Mouse (Mus musculus) heart, postnatal 14 days (tissue): Measurements from ENCODE around the gene Glycam1. TPM values are rescaled to one million over a fixed set of nuclear protein-coding genes. Genes with fewer than 3 reads are reported as not detected.
A peak's percentile ranks its signal among the peaks of the same experiment; 100 is the strongest.

Source experiments
- DNase-seq, 2 experiments: peaks; one replicate each; pipeline ENCODE4 v3.0.0; 2021 to 2022
- intact Hi-C: fragments of 180-260 bp; cut with DNase I; formaldehyde crosslinking; loops from one replicate; pipeline ENCODE4 v1.15.1; 2025
- total RNA-seq, 2 experiments: library from RNA; stranded (reverse); gene quantifications; 2 replicates each; pipeline ENCODE4 v1.2.3; 2021

Glycam1 gene
- total RNA-seq, 2 experiments from 2014 or later = not detected

GRCm38 (mm10) chr15:103519386-103520378 lies 45.2 kb downstream of the Glycam1 start:
- no peak for DNase-seq
- intact Hi-C loops = no loop called here

DNA sequence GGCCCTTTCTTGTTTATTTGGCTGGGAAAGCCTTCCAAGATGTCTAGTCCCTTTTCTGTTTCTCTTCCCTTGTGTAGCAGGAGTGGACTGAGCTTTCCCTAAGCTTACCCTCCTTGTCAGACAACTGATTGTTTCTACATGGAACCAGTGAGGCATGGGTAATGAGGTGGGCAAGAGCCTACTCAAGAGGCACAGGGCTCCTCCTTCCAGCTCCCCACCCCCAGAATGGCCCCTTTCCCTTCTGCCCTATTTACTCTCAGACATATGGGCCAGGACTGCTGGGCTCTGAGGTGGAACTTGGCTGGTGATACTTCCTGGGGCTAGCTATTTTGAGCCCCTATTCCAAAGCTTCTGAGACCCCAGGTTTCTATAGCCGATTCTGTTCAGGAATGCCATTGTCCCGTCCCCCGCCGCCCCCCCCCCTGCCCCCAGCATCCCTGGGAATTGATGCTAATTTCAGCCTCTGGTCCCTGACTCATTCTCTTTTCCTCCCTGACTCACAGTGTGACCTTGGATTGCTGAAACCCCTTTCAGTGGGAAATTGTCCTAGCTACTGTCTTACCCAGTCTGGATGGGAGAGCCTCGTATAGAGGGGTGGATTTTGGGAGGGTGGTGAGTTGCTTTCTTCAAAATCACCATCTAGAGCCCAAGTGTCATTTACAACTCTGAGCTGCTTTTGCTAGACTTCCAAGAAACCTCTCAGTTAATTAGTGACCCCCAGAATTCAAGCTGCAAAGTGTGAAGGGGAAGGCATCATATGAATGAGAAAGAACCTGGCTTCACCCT lies 46.1 kb downstream of the Glycam1 start:
- DNase-seq = no peak
- intact Hi-C loops = no loop called here

- peak; percentile 14 to 24 for DNase-seq
- intact Hi-C loops = no loop called here
Measured at GRCm38 (mm10) chr15:103514914-103515313, 50.0 kb downstream of the Glycam1 start.

GRCm38 (mm10) chr15:103514119-103514518 lies 50.8 kb downstream of the Glycam1 start:
- DNase-seq = peak; percentile 67 to 74
- intact Hi-C loops = no loop called here

DNA sequence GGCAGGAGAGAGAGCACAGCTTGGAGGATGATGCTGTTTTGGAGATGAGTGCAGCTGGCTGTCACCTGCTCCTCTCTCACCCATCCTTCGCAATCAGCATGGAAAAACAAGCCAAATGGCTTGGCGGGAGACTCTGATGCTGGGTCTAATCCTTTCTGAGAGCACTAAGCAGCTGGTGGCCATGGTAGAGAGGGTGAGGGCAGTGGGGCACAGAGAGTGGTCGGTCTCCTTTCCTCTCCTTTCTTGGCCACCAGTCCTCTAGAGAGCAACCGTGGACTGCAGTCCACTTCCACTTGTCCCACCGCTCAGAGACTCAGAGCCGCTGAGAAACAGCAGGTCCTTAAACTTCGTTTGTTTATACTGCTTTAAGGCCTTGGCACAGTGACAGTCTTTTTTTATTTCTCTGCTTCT lies 51.3 kb downstream of the Glycam1 start:
- intact Hi-C loops = no loop called here
- no peak for DNase-seq

Other genes with a start within 250 kb of the Glycam1 start
- gene Zfp385a, start 225.0 kb downstream of the Glycam1 start, total RNA-seq = 10 to 100 TPM; 16.6 to 18.4 TPM
- 10 to 100 TPM; 61.1 to 70.4 TPM for gene Itga5, start 198.3 kb downstream of the Glycam1 start, total RNA-seq
- gene Gtsf1, start 134.6 kb downstream of the Glycam1 start, total RNA-seq = under 1 TPM in 1 of 2 experiments, not detected in 1; 0.34 TPM
- gene Gtsf2, start 116.6 kb downstream of the Glycam1 start, total RNA-seq = not detected
- gene Nckap1l, start 111.3 kb downstream of the Glycam1 start, total RNA-seq = 1 to 10 TPM; 4.4 to 6.7 TPM
- gene Pde1b, start 62.0 kb downstream of the Glycam1 start, total RNA-seq = 1 to 10 TPM; 2.0 TPM
- gene Ppp1r1a, start 27.1 kb downstream of the Glycam1 start, total RNA-seq = 10 to 100 TPM in 1 of 2 experiments, 1 to 10 TPM in 1; 9.6 to 10.8 TPM
- not detected for gene Mucl1, start 190.4 kb upstream of the Glycam1 start, total RNA-seq